Mouse (Mus musculus) layer of hippocampus, adult 9-10 months (tissue): ENCODE results near the gene Lsm2.
"Not testable (repeated sequence)": the region's sequence is repeated elsewhere in the genome, so short reads cannot be mapped to it uniquely, and the experiment has no call there.

Source experiments
- DNase-seq: peaks from one replicate; pipeline ENCODE4 v3.0.0; 2022; ENCODE audit warnings: low spot score

The Lsm2 gene

DNA sequence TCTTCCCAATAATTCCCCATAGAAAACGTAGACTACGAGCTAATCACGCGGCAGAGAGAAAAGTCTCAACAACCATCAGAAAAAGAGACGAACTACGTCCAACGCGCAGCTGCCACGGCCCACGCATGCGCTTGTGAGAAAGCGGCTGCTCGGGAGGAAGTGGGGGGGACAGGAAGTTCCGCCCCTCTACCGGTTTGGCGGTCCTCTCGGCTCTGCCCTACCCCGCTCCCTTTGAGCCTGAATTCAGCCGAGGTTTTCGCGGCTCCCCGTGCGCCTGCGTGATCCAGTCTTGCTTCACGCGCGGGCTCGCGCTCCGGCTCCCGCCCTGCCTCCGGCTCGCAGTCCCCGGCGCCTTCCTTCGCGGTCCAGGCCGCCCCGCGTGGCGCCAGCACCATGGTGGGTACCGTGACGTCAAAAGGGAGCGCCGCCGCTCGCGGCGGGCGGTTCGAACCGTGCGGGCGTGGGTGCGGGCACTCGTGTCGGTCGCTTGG is at the start of gene Lsm2:
Gene Lsm2 (plus strand): TSS at position 173 of the 491 bp plus-strand sequence.
- peak; percentile 80 for DNase-seq

GRCm38 (mm10) chr17:34932287-34932686 is 49.4 kb upstream of the Lsm2 start:
- no peak for DNase-seq

DNA sequence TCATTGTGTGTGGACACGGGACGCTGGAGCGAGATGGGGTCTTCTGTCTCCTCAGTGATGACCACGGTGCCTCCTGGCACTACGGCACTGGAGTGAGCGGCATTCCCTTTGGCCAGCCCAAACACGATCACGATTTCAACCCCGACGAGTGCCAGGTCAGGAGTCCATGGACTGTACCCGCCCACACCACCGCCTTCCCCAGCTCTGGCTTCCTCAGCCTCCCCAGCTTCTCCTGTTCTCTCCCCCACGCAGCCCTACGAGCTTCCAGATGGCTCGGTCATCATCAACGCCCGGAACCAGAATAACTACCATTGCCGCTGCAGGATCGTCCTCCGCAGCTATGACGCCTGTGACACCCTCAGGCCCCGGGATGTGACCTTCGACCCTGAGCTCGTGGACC is 47.6 kb upstream of the Lsm2 start:
- no peak for DNase-seq

DNA sequence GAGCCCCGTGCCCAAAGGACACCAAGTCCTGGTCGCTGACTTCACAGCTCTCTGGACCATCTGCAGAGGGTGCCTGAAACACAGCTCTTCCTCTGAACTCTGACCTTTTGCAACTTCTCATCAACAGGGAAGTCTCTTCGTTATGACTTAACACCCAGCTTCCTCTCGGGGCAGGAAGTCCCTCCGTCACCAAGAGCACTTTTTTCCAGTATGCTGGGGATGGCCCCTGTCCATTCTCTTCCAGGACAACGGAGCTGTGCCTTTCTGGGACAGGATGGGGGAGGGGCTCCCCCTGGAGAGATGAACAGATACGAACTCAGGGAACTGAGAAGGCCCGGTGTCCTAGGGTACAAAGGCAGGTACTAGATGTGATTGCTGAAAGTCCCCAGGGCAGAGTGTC is 46.8 kb upstream of the Lsm2 start:
- no peak for DNase-seq

GRCm38 (mm10) chr17:34937960-34938505 is 43.6 kb upstream of the Lsm2 start:
- no peak for DNase-seq

- no peak for DNase-seq
Measured at GRCm38 (mm10) chr17:34941344-34942041, 40.2 kb upstream of the Lsm2 start.

DNA sequence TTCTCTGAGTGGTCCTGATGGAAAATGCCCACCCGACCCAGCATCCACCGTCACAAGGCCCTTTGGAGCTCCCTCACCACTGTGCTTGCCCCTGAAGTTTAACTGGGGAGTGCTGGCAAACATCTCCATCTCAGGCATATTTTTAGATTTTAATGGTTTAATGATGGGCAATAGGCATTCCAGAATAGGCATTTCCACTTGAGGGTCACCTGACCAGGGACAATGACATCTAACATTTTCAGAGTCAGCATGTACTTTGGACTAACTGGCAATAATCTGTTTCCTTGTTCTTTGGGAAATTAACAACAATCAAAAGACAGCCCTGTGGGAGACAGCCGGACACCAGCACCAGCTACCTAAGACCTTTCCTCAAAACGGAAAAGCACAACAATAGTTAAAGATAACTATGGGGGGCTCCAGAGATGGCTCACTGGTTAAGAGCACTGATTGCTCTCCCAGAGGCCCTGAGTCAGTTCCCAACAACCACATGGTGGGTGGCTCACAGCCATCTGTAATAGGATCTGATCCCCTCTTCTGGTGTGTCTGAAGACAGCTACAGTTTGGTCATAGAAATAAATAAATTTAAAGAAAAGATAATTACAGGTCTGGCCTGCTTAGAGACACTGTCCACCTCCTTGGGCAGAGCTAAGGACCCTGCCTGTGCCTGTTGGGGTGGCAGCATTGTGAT is 38.4 kb upstream of the Lsm2 start:
- no peak for DNase-seq

GRCm38 (mm10) chr17:34944362-34944761 is 37.3 kb upstream of the Lsm2 start:
- DNase-seq, result no peak

- DNase-seq, result no peak
Measured at GRCm38 (mm10) chr17:34946486-34947140, 35.0 kb upstream of the Lsm2 start.

DNA sequence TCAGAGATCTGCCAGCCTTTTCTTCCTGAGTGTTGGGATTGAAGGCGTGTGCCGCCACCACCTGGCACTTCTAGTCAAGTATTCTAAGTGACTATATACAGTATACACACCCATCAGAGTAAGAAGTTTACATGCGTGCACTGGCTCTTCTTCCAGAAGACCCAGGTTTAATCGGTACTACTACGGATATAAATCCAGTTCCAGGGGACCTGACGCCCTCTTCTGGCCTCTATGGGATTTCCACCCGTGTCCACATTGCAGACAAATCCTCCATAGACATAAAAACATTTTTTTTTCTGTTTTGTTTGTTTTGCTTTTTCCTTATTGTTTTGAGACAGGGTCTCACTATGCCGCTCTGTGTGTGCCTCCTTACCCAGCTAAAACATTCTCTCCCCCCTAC is 34.1 kb upstream of the Lsm2 start:
- DNase-seq, result no peak

GRCm38 (mm10) chr17:34948721-34949552 is 32.7 kb upstream of the Lsm2 start:
- DNase-seq, result not testable (repeated sequence)

DNA sequence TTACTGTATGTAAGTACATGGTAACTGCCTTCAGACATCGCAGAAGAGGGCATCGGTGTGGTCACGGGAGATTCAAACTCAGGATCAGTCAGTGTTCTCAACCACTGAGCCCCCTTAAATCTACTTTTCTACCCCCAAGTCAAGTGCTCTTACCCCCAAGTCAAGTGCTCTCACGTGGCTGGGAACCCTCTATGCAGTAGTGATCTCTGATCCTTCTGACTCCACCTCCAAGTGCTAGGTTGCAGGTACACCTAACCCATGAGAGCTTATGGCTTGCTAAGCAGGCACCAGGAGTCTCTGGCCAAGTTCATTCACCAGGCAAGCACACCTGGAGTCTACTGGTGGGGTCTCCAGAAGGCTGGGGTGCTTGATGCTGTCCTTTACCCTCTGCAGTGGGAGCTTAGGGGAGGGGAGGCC is 32.1 kb upstream of the Lsm2 start:
- no peak for DNase-seq

DNA sequence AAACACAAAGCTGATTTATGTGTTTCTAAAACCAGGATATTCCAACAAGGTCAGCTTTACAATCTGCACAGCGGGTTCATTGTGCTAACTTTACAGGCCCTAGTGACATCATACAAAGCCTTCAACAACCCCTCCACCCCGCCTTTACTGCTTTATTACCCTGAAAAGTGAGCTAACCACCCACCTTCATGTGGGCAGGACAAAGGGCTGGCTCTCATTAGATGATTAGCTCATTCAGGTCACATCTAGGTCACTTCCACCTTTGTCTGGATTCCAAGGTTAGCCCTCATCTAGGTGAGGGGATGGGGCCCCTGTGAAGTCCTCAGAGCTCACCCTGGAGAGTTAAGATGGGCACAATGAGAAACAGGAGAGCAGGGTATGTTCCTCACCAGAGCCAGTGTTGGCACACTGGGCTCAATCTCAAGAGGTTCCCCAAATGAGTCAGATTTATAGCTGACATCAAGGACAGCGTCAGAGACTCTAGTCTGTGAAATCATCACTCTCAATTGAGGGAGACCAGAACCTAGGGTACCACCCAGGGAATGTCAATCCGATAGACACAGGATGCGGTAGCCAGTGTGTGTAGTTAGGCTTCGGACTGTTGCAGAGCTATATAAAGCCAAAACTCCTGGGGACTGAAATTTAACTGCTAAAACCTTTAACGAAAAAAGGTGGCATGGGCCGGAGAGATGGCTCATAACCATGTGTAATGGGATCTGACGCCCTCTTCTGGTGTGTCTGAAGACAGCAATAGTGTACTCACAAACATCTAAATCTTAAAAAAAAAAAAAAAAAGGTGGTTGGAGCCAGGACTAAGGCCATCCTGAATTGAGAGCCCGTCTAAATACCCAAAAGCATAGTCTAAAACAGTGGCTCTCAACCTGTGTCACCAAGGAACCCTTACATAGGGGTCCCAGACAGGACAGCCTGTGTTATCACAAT is 30.9 kb upstream of the Lsm2 start:
- no peak for DNase-seq

GRCm38 (mm10) chr17:34951636-34952377 is 29.9 kb upstream of the Lsm2 start:
- DNase-seq, result no peak

- DNase-seq, result peak; percentile 74
Measured at GRCm38 (mm10) chr17:34952378-34953040, 29.2 kb upstream of the Lsm2 start.

DNA sequence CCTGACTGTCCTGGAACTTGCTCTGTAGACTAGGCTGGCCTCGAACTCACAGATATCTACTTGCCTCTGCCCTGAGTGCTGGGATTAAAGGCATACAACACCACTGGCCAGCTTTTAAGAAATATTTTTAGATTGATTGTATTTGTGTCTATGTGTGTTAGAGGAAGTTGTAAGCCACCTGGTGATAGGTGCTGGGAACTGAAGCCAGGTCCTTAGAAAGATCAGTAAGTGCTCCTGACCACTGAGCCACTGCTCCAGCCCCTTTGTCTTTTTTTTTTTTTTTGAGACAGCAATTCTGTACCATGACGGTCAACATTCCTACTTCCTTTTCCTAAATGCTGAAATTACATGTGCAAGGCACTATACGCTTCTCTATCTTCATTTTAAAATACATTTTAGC is 28.4 kb upstream of the Lsm2 start:
- no peak for DNase-seq

- no peak for DNase-seq
Measured at GRCm38 (mm10) chr17:34953904-34954303, 27.8 kb upstream of the Lsm2 start.

DNA sequence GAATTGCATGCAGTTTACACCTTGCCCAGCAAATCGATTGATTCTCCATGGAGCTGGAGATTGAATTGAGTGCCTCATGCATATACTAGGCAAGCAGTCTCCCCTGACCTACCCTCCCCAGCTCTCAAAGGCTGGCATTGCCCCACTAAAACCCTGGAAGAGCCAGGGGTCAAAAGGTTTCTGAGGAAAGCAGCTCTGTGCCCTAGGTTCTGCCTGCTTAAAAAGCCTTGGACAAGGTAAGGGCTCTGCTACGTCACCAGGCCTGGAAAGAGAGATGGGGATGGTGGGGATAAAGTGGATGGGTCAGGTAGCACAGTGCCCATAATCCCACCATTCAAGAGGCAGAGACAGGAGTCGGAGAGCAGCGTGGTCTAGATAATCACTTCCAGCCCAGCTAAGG is 26.8 kb upstream of the Lsm2 start:
- DNase-seq, result no peak

DNA sequence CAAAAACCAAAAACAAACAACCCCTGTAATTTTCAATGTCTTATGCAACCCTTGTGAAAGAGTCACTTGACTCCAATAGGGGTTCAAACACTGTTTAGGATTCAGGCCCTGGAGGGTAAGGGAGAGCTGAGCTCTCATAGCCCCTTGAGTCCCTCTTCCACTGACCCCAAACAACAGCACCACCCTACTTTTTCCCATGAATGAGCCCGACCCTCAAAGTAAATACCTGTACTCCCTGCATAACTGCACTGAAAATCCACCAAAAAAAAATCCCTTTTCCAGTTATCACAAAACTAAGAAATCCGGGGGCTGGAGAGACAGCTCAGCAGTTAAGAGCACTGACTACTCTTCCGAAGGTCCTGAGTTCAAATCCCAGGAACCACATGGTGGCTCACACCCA is 25.8 kb upstream of the Lsm2 start:
- no peak for DNase-seq
